Mouse (Mus musculus): ENCODE measurements around the gene Nt5dc1. TPM values are rescaled to one million over a fixed set of nuclear protein-coding genes. Genes with fewer than 3 reads are reported as not detected.
A peak's percentile ranks its signal among the peaks of the same experiment; 100 is the strongest.
"Not testable (repeated sequence)": the region's sequence is repeated elsewhere in the genome, so short reads cannot be mapped to it uniquely, and the experiment has no call there.

The Nt5dc1 gene
- polyA plus RNA-seq, 1 experiment from 2014 or later: 13.2 TPM

- Histone ChIP-seq H3K9ac (ENCODE audit: low read depth, low read length) (no peak overlapping the region), H3K4me2 (peak overlapping the region; percentile 91), H3K27ac (ENCODE audit: low read depth, low read length) (no peak overlapping the region), H3K4me1 (replicated peaks; ENCODE audit: control insufficient read depth, insufficient read depth, low read length) (peaks cover 12% of the 10 kb centered on the region), H3K27me3 (replicated peaks; ENCODE audit: control insufficient read depth, insufficient read depth, low read length) (no peaks in the 10 kb centered on the region), H3K36me3 (ENCODE audit: control insufficient read depth, insufficient read depth, low read length) (no peaks in the 10 kb centered on the region), H3K4me3 (ENCODE audit: low read depth, low read length) (peak overlapping the region; percentile 35), H3K9me3 (ENCODE audit: control insufficient read depth, low read length) (no peaks in the 10 kb centered on the region)
- DNase-seq (ENCODE audit: low spot score) (no peak), ATAC-seq (replicated peaks; ENCODE audit: low FRiP score) (no peak)
- 25% methylated on average over 13 of the region's 13 CpGs for WGBS
These were observed 137.7 kb downstream of the Nt5dc1 start for GRCm38 (mm10) chr10:34280591-34281175.

- DNase-seq (ENCODE audit: low spot score): no peak
- Histone ChIP-seq H3K9me3 (ENCODE audit: control insufficient read depth, low read length) (no peaks in the 10 kb centered on the region), H3K27me3 (replicated peaks; ENCODE audit: control insufficient read depth, insufficient read depth, low read length) (no peaks in the 10 kb centered on the region), H3K9ac (ENCODE audit: low read depth, low read length) (no peak overlapping the region), H3K4me1 (replicated peaks; ENCODE audit: control insufficient read depth, insufficient read depth, low read length) (no peaks in the 10 kb centered on the region), H3K4me3 (ENCODE audit: low read depth, low read length) (no peak overlapping the region), H3K4me2 (no peak overlapping the region), H3K36me3 (ENCODE audit: control insufficient read depth, insufficient read depth, low read length) (no peaks in the 10 kb centered on the region), H3K27ac (ENCODE audit: low read depth, low read length) (no peak overlapping the region)
- ATAC-seq (replicated peaks; ENCODE audit: low FRiP score): no peak
- WGBS: 76% methylated on average over 7 of the region's 7 CpGs
These were observed 146.7 kb downstream of the Nt5dc1 start for GRCm38 (mm10) chr10:34271681-34272080.

GRCm38 (mm10) chr10:34267312-34268070 lies 150.9 kb downstream of the Nt5dc1 start:
- H3K9me3 ChIP-seq (ENCODE audit: control insufficient read depth, low read length): no peaks in the 10 kb centered on the region
- no peak overlapping the region for H3K4me3 ChIP-seq (ENCODE audit: low read depth, low read length)
- H3K4me2 ChIP-seq: no peak overlapping the region
- no peaks in the 10 kb centered on the region for H3K36me3 ChIP-seq (ENCODE audit: control insufficient read depth, insufficient read depth, low read length)
- H3K4me1 ChIP-seq (replicated peaks; ENCODE audit: control insufficient read depth, insufficient read depth, low read length): no peaks in the 10 kb centered on the region
- ATAC-seq (replicated peaks; ENCODE audit: low FRiP score): no peak
- 69% methylated on average over 5 of the region's 5 CpGs for WGBS
- H3K27me3 ChIP-seq (replicated peaks; ENCODE audit: control insufficient read depth, insufficient read depth, low read length): no peaks in the 10 kb centered on the region
- no peak for DNase-seq (ENCODE audit: low spot score)
- no peak overlapping the region for H3K27ac ChIP-seq (ENCODE audit: low read depth, low read length)
- no peak overlapping the region for H3K9ac ChIP-seq (ENCODE audit: low read depth, low read length)

- no peak for DNase-seq (ENCODE audit: low spot score)
- H3K36me3 ChIP-seq (ENCODE audit: control insufficient read depth, insufficient read depth, low read length): no peaks in the 10 kb centered on the region
- 75% methylated on average over 4 of the region's 4 CpGs for WGBS
- H3K4me2 ChIP-seq: no peak overlapping the region
- no peak overlapping the region for H3K4me3 ChIP-seq (ENCODE audit: low read depth, low read length)
- no peaks in the 10 kb centered on the region for H3K9me3 ChIP-seq (ENCODE audit: control insufficient read depth, low read length)
- H3K27me3 ChIP-seq (replicated peaks; ENCODE audit: control insufficient read depth, insufficient read depth, low read length): no peaks in the 10 kb centered on the region
- no peak overlapping the region for H3K9ac ChIP-seq (ENCODE audit: low read depth, low read length)
- H3K27ac ChIP-seq (ENCODE audit: low read depth, low read length): no peak overlapping the region
- H3K4me1 ChIP-seq (replicated peaks; ENCODE audit: control insufficient read depth, insufficient read depth, low read length): no peaks in the 10 kb centered on the region
- no peak for ATAC-seq (replicated peaks; ENCODE audit: low FRiP score)
These were observed 153.2 kb downstream of the Nt5dc1 start for GRCm38 (mm10) chr10:34265106-34265505.

- H3K27me3 ChIP-seq (replicated peaks; ENCODE audit: control insufficient read depth, insufficient read depth, low read length); H3K4me1 ChIP-seq (replicated peaks; ENCODE audit: control insufficient read depth, insufficient read depth, low read length); ATAC-seq (replicated peaks; ENCODE audit: low FRiP score); DNase-seq (ENCODE audit: low spot score); H3K4me2 ChIP-seq; H3K4me3 ChIP-seq (ENCODE audit: low read depth, low read length); H3K27ac ChIP-seq (ENCODE audit: low read depth, low read length); H3K9ac ChIP-seq (ENCODE audit: low read depth, low read length); H3K9me3 ChIP-seq (ENCODE audit: control insufficient read depth, low read length); H3K36me3 ChIP-seq (ENCODE audit: control insufficient read depth, insufficient read depth, low read length): not testable (repeated sequence)
- 89% methylated on average over 9 of the region's 9 CpGs for WGBS
These were observed 165.5 kb downstream of the Nt5dc1 start for GRCm38 (mm10) chr10:34252833-34253232.

GRCm38 (mm10) chr10:34249594-34249993 lies 168.8 kb downstream of the Nt5dc1 start:
- ATAC-seq (replicated peaks; ENCODE audit: low FRiP score) (no peak), DNase-seq (ENCODE audit: low spot score) (no peak)
- H3K4me1 ChIP-seq (replicated peaks; ENCODE audit: control insufficient read depth, insufficient read depth, low read length): no peaks in the 10 kb centered on the region; the same call in 1 of the 2 replicates
- no peak overlapping the region for H3K27ac ChIP-seq (ENCODE audit: low read depth, low read length)
- H3K27me3 ChIP-seq (replicated peaks; ENCODE audit: control insufficient read depth, insufficient read depth, low read length): no peaks in the 10 kb centered on the region
- H3K9ac ChIP-seq (ENCODE audit: low read depth, low read length): no peak overlapping the region
- H3K36me3 ChIP-seq (ENCODE audit: control insufficient read depth, insufficient read depth, low read length): no peaks in the 10 kb centered on the region
- WGBS: 32% methylated on average over 2 of the region's 2 CpGs
- H3K4me3 ChIP-seq (ENCODE audit: low read depth, low read length): no peak overlapping the region
- no peak overlapping the region for H3K4me2 ChIP-seq
- H3K9me3 ChIP-seq (ENCODE audit: control insufficient read depth, low read length): no peaks in the 10 kb centered on the region

GRCm38 (mm10) chr10:34247757-34248156 lies 170.6 kb downstream of the Nt5dc1 start:
- no peak overlapping the region for H3K27ac ChIP-seq (ENCODE audit: low read depth, low read length)
- no peak overlapping the region for H3K4me3 ChIP-seq (ENCODE audit: low read depth, low read length)
- H3K27me3 ChIP-seq (replicated peaks; ENCODE audit: control insufficient read depth, insufficient read depth, low read length): no peaks in the 10 kb centered on the region
- H3K36me3 ChIP-seq (ENCODE audit: control insufficient read depth, insufficient read depth, low read length): no peaks in the 10 kb centered on the region
- H3K4me2 ChIP-seq: no peak overlapping the region
- DNase-seq (ENCODE audit: low spot score) (no peak), ATAC-seq (replicated peaks; ENCODE audit: low FRiP score) (no peak)
- no peaks in the 10 kb centered on the region; the same call in 1 of the 2 replicates for H3K4me1 ChIP-seq (replicated peaks; ENCODE audit: control insufficient read depth, insufficient read depth, low read length)
- 59% methylated on average over 3 of the region's 3 CpGs for WGBS
- H3K9ac ChIP-seq (ENCODE audit: low read depth, low read length): no peak overlapping the region
- H3K9me3 ChIP-seq (ENCODE audit: control insufficient read depth, low read length): no peaks in the 10 kb centered on the region

- no peak overlapping the region for H3K9ac ChIP-seq (ENCODE audit: low read depth, low read length)
- DNase-seq (ENCODE audit: low spot score) (no peak), ATAC-seq (replicated peaks; ENCODE audit: low FRiP score) (no peak)
- H3K27ac ChIP-seq (ENCODE audit: low read depth, low read length): no peak overlapping the region
- no peak overlapping the region for H3K4me3 ChIP-seq (ENCODE audit: low read depth, low read length)
- H3K27me3 ChIP-seq (replicated peaks; ENCODE audit: control insufficient read depth, insufficient read depth, low read length): no peaks in the 10 kb centered on the region
- WGBS: 76% methylated on average over 2 of the region's 2 CpGs
- H3K36me3 ChIP-seq (ENCODE audit: control insufficient read depth, insufficient read depth, low read length): no peaks in the 10 kb centered on the region
- H3K4me1 ChIP-seq (replicated peaks; ENCODE audit: control insufficient read depth, insufficient read depth, low read length): no peaks in the 10 kb centered on the region; the same call in 1 of the 2 replicates
- H3K9me3 ChIP-seq (ENCODE audit: control insufficient read depth, low read length): no peaks in the 10 kb centered on the region
- H3K4me2 ChIP-seq: no peak overlapping the region
These were observed 172.2 kb downstream of the Nt5dc1 start for GRCm38 (mm10) chr10:34246106-34246505.

GRCm38 (mm10) chr10:34244745-34245144 lies 173.6 kb downstream of the Nt5dc1 start:
- WGBS: 79% methylated on average over 5 of the region's 5 CpGs

More at GRCm38 (mm10) chr10:34244745-34245144, 173.6 kb downstream of the Nt5dc1 start:
- no peaks in the 10 kb centered on the region for H3K9me3 ChIP-seq (ENCODE audit: control insufficient read depth, low read length)
- H3K27ac ChIP-seq (ENCODE audit: low read depth, low read length): no peak overlapping the region
- H3K36me3 ChIP-seq (ENCODE audit: control insufficient read depth, insufficient read depth, low read length): no peaks in the 10 kb centered on the region
- no peak overlapping the region for H3K4me2 ChIP-seq
- no peak overlapping the region for H3K4me3 ChIP-seq (ENCODE audit: low read depth, low read length)
- H3K9ac ChIP-seq (ENCODE audit: low read depth, low read length): no peak overlapping the region
- H3K27me3 ChIP-seq (replicated peaks; ENCODE audit: control insufficient read depth, insufficient read depth, low read length): no peaks in the 10 kb centered on the region
- ATAC-seq (replicated peaks; ENCODE audit: low FRiP score): no peak
- H3K4me1 ChIP-seq (replicated peaks; ENCODE audit: control insufficient read depth, insufficient read depth, low read length): no peaks in the 10 kb centered on the region; the same call in 1 of the 2 replicates
- no peak for DNase-seq (ENCODE audit: low spot score)

Measured in liver, embryonic 11.5 days (tissue).